Mouse (Mus musculus): ENCODE measurements around the gene Maats1.

The Maats1 gene

GRCm38 (mm10) chr16:38341396-38342324, at the start of gene Maats1:
Maats1 (minus strand) TSS chr16:38342143.
- in situ Hi-C loops (cut with MboI, MseI), result loop anchor here (10.0 kb wide), 1 partner anchor 143 kb away; no protein-coding TSS in a partner anchor

- in situ Hi-C loops (cut with MboI, MseI), result no loop called here
Observed at GRCm38 (mm10) chr16:38390322-38390721, 48.4 kb upstream of the Maats1 start.

GRCm38 (mm10) chr16:38389284-38389893, 47.4 kb upstream of the Maats1 start:
- in situ Hi-C loops (cut with MboI, MseI), result no loop called here

- in situ Hi-C loops (cut with MboI, MseI), result no loop called here
Observed at GRCm38 (mm10) chr16:38388757-38389156, 46.8 kb upstream of the Maats1 start.

- in situ Hi-C loops (cut with MboI, MseI), result no loop called here
Observed at GRCm38 (mm10) chr16:38387389-38387788, 45.4 kb upstream of the Maats1 start.

GRCm38 (mm10) chr16:38385700-38386099, 43.8 kb upstream of the Maats1 start:
- in situ Hi-C loops (cut with MboI, MseI), result no loop called here

GRCm38 (mm10) chr16:38385184-38385634, 43.3 kb upstream of the Maats1 start:
- in situ Hi-C loops (cut with MboI, MseI), result no loop called here

- in situ Hi-C loops (cut with MboI, MseI), result no loop called here
Observed at GRCm38 (mm10) chr16:38383683-38384082, 41.7 kb upstream of the Maats1 start.

- in situ Hi-C loops (cut with MboI, MseI), result no loop called here
Observed at GRCm38 (mm10) chr16:38379926-38380325, 38.0 kb upstream of the Maats1 start.

- in situ Hi-C loops (cut with MboI, MseI), result no loop called here
Observed at GRCm38 (mm10) chr16:38379493-38379892, 37.5 kb upstream of the Maats1 start.

- in situ Hi-C loops (cut with MboI, MseI), result no loop called here
Observed at GRCm38 (mm10) chr16:38379088-38379487, 37.1 kb upstream of the Maats1 start.

- in situ Hi-C loops (cut with MboI, MseI), result no loop called here
Observed at GRCm38 (mm10) chr16:38378591-38378990, 36.6 kb upstream of the Maats1 start.

GRCm38 (mm10) chr16:38377546-38377945, 35.6 kb upstream of the Maats1 start:
- in situ Hi-C loops (cut with MboI, MseI), result no loop called here

GRCm38 (mm10) chr16:38376841-38377249, 34.9 kb upstream of the Maats1 start:
- in situ Hi-C loops (cut with MboI, MseI), result no loop called here

- in situ Hi-C loops (cut with MboI, MseI), result no loop called here
Observed at GRCm38 (mm10) chr16:38376163-38376840, 34.4 kb upstream of the Maats1 start.

GRCm38 (mm10) chr16:38375182-38375581, 33.2 kb upstream of the Maats1 start:
- in situ Hi-C loops (cut with MboI, MseI), result no loop called here

GRCm38 (mm10) chr16:38374379-38375140, 32.6 kb upstream of the Maats1 start:
- in situ Hi-C loops (cut with MboI, MseI), result no loop called here

GRCm38 (mm10) chr16:38373941-38374340, 32.0 kb upstream of the Maats1 start:
- in situ Hi-C loops (cut with MboI, MseI), result no loop called here

- in situ Hi-C loops (cut with MboI, MseI), result no loop called here
Observed at GRCm38 (mm10) chr16:38373439-38373838, 31.5 kb upstream of the Maats1 start.

- in situ Hi-C loops (cut with MboI, MseI), result no loop called here
Observed at GRCm38 (mm10) chr16:38372876-38373275, 30.9 kb upstream of the Maats1 start.

GRCm38 (mm10) chr16:38371705-38372296, 29.9 kb upstream of the Maats1 start:
- in situ Hi-C loops (cut with MboI, MseI), result no loop called here

All from regulatory T cell (primary cell).